14 mouse cellular contexts compared by ENCODE assay signal in the genomic region with DNA sequence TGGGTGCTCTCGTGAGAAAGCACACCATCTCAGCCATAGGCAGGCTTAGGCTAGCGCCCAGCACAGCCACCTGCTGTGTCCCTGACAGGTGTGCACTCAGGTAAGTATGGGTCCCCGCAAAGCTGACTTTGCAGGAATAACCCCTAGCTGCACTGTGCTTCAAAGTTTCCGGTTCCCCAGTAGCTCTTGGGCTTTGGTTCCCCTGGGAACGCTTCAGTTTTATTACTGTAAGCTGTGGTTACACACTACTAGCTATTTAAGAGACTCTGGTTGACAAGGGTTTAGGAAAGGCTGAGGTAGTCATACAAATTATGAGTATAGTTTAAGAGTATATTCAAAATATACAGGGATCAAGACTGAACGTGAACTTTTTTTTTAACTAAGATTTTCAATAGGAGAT. TPM values are rescaled to one million over a fixed set of nuclear protein-coding genes. Genes with fewer than 3 reads are reported as not detected.
"Had no signal": no experiment of that assay in that cellular context is flagged by ENCODE, and none has a peak within 500 bp of the region (broad histone marks: within the 10 kb centered on the region; RNA-seq: fewer than 3 reads in every experiment).

No protein-coding gene starts in this region.

- H3K4me3 ChIP-seq: left cerebral cortex, adult 2 months; liver, embryonic 13.5 days; midbrain, embryonic 10.5 days; stomach, embryonic 15.5 days had no signal

- H3K9ac ChIP-seq: limb, embryonic 15.5 days; liver, embryonic 13.5 days; stomach, embryonic 15.5 days had no signal

- H3K27ac ChIP-seq: left cerebral cortex, adult 2 months; limb, embryonic 15.5 days; liver, embryonic 13.5 days; midbrain, embryonic 10.5 days; stomach, embryonic 15.5 days had no signal

- H3K36me3 ChIP-seq: limb, embryonic 15.5 days; liver, embryonic 13.5 days; midbrain, embryonic 10.5 days; stomach, embryonic 15.5 days had no signal

- ATAC-seq: intestine, embryonic 16.5 days had no signal

- H3K4me2 ChIP-seq: liver, embryonic 13.5 days; stomach, embryonic 15.5 days had no signal

- DNase-seq: kidney, adult 8-10 months; kidney, postnatal 25 days; liver, embryonic 13.5 days; lung, adult 18-20 months; right cerebral cortex, adult 18-20 months; right cerebral cortex, postnatal 25 days; thymus, adult 2 months; thymus, postnatal 25 days had no signal

- H3K9me3 ChIP-seq: limb, embryonic 15.5 days; liver, embryonic 13.5 days; midbrain, embryonic 10.5 days; stomach, embryonic 15.5 days had no signal

RNA-seq across cellular contexts. Expression of gene Slc35d3, which starts 1.5 kb away (rescaled TPM):
- polyA plus RNA-seq: testis, adult 2 months had no signal
